Mouse (Mus musculus) large intestine, adult 2 months (tissue): ENCODE results near the gene Tmem104. TPM values are rescaled to one million over a fixed set of nuclear protein-coding genes. Genes with fewer than 3 reads are reported as not detected.
A peak's percentile ranks its signal among the peaks of the same experiment; 100 is the strongest.

Experiments used
- DNase-seq: peaks from one replicate; pipeline ENCODE4 v3.0.0-alpha.2; 2012; ENCODE audit warnings: low read depth, low spot score
- WGBS: fragments of 180-500 bp; shearing (Covaris S2); methylation state at CpG from one replicate; pipeline ENCODE4 v1.1.7; 2018; 5-methylcytosine and 5-hydroxymethylcytosine counted together
- polyA plus RNA-seq: library from polyadenylated mRNA; depleted of rRNA; stranded (reverse); fragments of >200 nt; gene quantifications from 2 replicates; pipeline ENCODE4 v1.2.3, GENCODE M21; 2012

The Tmem104 gene
- polyA plus RNA-seq, 1 experiment, result 7.9 TPM

DNA sequence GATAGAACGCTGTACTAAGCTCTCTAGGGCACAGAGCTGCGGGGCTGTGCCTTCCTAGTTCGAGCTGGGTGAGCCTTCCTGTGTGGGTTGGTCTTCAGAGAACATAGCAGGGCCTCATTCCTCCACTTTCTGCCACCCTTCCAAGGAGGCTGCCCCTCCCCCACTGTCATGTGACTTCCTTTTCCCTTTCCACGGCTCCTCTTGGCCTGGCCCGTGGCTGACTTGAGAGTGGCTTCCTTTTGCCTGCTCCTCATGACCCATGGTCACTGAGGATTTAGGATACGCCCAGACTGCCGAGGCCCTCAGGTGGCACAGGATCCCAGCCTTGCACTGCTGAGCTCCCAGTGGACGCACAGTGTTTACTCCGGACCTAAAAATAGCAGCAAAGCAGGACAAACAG lies 4.9 kb downstream of the Tmem104 start:
- 51% methylated on average over 9 of the region's 9 CpGs for WGBS
- no peak for DNase-seq

DNA sequence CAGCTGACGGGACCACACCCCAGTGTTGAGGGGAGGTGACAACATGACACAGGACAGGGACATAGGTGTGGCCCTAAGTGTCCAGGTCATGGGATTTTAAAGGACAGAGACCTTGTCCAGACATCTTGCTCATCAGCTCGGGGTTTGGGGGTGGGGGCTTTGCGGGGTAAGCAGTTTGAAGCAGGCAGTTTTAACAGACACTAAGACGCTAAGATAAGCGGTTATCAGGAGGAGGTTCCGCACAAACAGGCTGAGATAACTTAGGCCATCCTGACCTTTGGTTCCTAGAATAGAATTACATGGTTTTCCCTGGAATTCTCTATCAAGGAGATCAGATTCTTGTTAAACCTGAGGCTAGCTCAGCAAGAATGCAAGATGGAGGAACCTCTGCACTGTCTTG lies 7.4 kb downstream of the Tmem104 start:
- 85% methylated on average over 6 of the region's 6 CpGs for WGBS
- DNase-seq, result no peak

DNA sequence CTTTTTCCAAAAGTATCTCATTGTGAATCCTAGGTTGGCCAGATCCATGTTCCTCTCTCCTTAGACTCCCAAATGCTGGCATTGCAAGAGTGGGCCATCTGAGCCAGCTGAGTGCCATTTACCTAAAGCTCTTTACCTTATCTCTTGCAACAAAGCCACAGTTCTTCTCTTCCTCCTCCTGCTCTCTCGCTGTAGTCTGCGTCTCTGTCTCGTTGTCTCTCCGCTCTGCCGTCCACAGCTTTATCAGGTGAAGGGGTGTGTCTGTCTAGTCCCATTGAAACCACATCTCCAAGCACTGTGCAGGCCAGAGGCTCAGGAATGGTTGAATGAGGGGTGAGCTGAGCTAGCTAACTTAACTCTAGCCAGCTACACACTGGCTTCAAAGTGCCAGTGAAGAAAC lies 8.6 kb downstream of the Tmem104 start:
- no peak for DNase-seq
- WGBS, result 76% methylated on average over 5 of the region's 5 CpGs

DNA sequence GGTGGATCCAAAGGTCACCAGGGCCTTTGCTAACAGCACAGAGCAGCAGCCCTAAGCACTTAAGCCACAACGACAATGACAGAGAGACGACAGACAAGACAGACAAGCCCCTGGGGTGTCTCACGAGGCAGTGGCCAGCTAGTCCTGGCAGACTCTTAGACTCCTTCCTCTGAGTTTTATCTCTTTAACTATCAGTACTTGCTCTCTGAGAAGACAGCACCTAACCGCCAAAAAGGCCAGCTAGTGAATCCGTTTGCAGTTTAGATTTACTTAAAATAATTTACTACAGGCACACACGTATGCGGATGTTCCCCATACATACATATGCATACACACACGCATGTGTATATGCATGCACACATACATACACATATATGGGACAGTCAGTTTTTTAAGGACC lies 10.3 kb downstream of the Tmem104 start:
- no peak for DNase-seq
- WGBS, result 87% methylated on average over 8 of the region's 8 CpGs

DNA sequence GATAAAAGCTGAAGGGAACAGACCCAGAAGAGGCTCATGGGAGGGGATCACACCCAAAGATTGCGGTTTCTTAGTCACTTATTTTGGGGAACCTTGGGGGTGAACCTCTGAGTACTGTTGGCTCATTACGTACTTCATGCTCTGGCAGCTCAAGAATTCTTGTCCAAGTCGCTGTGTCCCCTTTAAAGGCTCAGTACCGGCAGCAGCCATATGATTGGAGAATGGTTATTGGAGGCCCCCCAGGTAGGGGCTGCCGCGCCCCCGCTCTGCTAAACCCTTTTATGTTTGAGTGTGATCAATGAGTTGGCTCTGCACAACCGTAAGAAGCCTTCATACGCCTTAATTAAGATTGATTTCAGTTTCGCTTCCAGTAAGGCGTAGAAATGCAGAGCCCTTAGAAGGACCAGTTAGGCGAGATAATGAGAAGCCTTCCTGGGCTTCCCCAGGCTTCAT lies 11.7 kb downstream of the Tmem104 start:
- DNase-seq, result no peak
- 65% methylated on average over 12 of the region's 12 CpGs for WGBS

DNA sequence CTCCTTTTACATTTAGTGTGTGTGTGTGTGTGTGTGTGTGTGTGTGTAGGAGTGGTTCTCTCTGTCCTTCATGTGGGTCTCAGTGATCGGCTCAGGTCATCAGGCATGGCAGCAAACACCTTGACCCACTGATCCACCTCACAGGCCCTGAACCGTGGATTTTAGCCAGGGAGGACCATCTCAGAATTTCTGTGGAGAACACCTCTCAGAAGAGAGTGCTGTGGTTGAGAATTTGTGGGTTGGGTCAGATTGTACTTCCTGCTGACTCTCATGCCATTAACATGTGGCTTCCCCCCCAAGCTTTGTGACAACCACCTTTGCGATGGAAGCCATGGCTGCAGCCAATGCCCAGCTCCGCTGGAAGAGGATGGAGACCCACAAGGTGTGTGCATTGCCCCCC lies 13.2 kb downstream of the Tmem104 start:
- no peak for DNase-seq
- 92% methylated on average over 4 of the region's 4 CpGs for WGBS

DNA sequence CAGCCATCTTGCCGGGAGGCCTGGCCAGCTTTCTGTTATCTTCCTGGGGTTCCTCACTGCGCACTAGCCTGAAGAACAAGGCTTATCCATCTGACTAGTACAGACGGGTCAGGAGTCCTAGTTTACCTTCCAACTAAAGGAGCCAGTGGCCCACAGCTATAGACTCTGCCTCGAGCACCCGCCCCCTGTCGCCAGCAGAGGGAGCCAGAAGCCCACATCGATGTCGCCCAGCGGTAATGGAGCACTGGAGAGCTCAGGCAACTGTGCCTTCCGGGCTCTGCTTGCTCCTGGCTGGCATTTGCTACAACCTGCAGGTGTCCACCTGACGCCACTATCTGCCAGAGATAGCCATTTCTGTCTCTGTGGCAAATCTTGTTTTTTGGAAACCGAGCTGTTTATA lies 15.0 kb downstream of the Tmem104 start:
- no peak for DNase-seq
- WGBS, result 19% methylated on average over 12 of the region's 12 CpGs

DNA sequence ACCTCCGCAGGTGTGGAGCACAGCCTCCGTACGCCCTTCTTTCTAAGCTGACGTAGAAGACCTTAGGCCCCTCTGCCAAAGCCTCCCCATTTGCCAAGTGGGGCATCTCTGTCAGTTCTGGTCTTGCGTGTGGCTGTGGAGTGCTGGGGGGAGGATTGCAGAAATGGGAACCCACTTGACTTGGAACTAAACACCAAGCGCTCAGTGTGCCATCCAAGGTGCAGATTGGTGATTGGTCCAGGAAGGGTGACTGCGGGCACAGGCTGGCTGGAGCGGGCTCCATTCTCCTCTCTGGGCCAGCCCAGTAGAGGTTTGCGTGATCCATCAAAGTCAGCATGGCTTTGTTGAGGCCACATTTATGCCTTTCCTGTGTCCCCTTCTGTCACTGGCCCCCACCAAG lies 15.5 kb downstream of the Tmem104 start:
- WGBS, result 95% methylated on average over 9 of the region's 9 CpGs
- no peak for DNase-seq

DNA sequence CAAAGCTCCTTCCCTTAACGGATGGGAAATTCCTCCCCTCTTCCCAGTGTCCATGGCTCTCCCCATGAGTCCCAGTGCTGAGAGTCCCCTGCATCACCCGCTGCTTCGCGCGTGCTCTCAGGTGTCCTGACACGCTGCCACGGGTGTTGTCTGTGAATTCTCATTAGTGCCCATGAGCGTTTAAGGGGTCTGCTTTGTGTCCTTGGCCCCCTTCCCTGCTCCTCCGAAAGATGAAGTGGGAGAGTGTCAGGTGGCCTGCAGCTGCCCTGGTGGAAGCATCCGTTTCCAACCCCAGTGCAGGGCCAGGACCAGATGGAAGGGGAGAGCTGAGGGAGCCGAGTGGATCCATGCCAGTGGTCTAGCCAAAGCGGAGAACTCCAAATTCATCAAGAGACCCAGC lies 20.8 kb downstream of the Tmem104 start:
- DNase-seq, result no peak
- 90% methylated on average over 12 of the region's 12 CpGs for WGBS

DNA sequence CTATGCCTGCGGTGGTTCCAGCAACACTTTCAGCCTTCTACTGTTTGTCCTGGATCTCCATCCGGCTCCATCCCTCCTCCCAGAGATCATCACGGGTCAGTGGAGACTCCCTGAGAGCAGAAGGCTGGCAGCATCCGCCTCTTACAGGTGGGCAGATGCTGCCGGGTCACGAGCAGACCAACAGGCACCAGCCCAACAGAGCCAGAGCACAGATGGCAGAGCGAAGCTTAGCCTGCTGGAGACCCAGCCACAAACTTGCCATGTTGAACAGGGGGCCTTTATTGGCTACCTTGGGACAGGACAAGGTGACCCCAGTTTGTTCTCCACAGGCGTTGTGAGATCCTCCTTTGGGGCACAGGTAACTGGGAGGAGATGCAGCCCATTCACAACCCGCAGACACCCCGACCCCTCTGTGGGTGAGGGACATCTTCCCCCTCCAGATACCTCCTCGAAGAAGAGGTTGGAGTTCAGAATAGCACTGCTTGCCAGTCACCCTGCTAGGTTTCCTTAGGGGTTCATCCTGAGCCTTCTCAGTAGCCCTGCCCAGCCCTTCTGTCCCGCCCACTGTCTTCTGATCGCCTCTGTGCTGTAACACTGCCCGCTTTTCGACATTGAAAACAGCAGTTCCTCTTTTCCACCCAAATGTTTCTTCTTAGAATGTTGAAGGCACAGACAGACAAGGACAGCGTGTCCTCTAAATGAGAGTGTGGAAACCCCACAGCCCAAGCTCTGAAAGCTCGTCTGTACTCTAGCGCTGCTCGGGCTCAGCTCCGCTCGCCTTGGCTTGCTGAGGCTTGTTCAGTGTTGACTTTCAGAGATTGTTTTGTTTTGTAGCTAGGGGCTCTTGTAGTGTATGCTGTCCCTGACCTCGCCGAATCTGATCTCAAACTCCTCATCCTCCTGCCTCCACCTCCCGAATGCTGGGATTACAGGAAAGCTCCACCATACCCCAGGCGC lies 21.8 kb downstream of the Tmem104 start:
- 88% methylated on average over 25 of the region's 25 CpGs for WGBS
- DNase-seq, result no peak

DNA sequence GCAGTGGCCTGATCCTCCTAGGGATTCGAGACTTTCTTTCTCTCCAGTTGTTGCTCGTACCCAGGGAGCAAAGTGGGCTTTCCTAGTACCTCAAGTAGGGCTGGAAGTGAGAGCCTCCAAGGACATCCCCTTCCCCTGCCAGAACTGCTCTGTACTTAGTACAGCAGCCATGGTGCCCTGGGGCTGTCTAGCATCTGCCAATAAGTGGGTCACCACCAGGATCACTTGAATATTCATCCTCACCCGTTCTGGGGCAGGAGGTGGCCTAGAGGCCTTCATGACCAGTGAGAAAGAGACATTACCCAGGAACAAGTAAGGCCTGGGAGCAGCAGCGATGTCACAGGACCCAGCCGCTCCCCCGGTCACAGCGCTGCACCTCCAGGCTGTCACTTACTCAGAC lies 22.7 kb downstream of the Tmem104 start:
- no peak for DNase-seq
- 94% methylated on average over 7 of the region's 7 CpGs for WGBS

DNA sequence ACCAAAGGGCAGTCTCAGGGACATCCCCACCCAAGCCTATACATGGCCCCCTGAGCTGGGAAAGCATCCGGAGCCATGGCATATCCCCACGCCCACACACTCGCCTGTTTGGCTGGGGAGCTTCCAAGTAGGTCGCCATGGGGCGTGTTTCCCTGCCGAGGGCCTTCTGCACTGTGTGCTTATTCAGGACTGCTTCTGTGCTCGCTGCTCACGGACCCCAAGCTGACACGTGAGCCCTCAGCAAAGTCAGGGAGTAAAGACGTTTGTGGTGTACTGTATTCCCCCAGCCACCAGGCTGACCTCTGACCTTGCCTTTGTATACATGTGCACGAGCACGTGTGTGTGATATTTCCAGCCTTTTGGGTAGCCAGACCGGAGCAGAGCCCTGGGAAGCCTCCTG lies 24.8 kb downstream of the Tmem104 start:
- no peak for DNase-seq
- 54% methylated on average over 13 of the region's 13 CpGs for WGBS

DNA sequence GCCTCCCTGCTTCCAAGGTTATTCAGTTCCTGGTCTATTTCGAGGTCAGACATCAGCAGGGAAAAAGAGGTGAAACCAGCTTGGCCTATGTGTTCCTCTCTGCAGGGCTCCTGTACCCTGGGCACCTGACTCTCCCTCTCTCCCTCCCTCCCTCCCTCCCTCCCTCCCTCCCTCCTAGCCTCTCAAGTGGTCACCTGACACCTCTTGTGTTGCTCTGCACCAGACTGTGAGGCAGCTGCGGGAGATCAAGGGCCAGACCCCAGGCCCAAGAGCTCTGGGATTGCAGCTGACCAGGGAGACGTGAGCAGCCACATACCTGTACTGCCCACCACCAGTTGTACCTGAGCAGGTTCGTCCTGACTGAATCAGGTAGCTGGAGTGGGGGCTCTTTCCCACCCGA lies 27.8 kb downstream of the Tmem104 start:
- 79% methylated on average over 5 of the region's 5 CpGs for WGBS
- DNase-seq, result no peak

DNA sequence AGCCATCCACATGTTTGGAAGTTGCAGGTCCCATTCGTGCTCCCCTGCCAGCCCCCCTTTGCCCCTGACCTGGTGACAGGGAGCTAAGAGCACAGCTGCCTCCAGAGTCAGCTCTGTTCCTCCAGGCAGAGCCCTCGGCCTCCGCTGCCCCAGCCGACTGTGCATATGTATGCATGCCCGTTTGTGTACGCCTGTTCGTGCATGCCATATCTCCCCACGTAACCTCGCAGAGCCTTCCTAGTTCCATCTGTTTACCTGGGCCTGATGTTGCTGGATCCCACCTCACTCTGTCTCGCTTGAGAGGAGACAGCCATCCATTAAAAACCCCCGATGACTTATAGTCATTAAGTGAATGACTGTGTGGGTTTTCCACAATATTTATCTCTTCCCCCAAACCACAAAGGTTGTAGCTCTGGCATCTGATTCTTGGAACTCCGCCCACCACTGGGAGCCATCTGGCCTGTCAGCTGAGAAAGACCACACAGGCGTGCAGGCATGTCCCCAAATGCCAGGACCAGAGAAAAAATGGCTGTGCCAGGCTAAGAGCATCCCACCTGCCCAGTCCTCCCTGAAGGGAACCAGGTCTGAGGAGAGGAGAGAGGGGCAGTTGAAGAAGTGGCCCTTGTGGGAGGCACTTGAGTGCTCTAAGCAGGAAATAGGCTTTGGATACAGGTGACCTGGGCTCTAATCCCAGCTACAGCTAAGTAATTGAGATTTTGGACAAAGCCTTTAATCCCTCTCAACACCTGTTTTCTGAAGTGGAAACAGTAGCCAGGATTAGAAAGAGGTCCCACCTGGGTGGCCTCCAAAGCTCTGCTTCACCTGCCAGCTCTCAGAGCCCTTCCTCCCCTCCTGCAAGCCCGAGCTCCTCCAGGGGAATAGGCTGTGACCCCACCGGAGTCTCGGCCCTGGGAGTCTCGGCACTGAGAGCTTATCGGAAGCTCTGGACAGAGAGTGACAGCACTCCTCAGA lies 30.4 kb downstream of the Tmem104 start:
- WGBS, result 81% methylated on average over 18 of the region's 18 CpGs

DNA sequence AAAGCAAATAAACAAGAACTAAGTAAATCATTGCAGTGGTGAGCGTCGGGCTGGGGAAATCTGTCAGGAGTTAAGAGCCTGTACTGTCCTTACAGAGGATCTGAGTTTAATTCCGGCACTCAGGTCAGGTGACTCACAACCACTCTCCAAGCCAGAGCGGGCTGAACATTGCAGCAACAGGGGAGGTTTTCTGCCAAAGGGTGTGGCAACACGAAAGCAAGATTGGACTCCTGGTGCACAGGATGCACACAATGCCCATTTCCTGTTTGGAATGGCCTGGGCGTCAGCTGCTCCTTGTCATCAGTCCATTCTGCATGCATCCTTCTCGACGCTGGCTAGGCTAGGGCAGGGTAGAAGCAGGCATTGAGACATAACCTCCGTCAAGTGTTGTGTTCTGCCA lies 32.0 kb downstream of the Tmem104 start:
- peak; percentile 58 for DNase-seq
- 21% methylated on average over 9 of the region's 9 CpGs for WGBS

More for the DNA sequence above, 30.4 kb downstream of the Tmem104 start:
- DNase-seq, result no peak

DNA sequence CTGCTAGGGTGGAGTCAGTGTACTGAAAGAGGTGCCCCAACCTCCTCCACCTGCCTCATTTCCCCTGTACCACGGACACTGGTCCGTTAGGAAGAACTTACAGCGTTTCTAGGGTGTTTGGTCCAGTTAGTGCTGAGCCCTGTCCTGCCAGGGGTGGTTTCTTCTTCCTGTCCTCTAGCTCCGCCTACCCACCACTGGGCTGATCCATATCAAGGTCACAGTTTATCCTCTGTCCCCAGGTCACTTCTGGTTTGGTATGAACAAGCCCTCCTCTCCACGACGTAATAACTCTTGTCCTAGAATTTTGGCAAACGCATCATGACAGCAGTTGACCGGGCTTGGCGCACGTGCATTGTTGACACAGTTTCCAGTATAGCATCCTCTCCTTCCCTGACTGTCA lies 32.4 kb downstream of the Tmem104 start:
- 62% methylated on average over 10 of the region's 10 CpGs for WGBS
- DNase-seq, result no peak

DNA sequence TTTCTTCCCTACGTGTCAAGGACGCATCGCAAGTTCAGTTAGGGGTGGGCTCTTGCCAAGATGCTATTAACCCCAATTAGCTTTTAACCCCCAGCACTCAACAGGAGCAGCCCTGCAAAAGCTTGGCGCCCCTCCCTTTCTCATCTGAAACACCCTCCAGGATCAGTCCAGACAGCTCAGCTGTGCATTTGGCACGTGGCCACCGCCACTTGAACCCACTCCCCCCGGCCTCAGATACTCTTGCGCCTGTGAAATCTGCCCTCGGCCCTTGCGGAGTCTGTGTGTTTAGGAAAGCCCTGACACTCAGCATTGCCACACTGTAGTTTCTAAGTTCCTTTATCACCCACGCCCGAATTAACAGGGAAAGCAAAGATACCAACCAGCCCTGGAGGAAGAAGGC lies 34.8 kb downstream of the Tmem104 start:
- WGBS, result 66% methylated on average over 12 of the region's 12 CpGs
- no peak for DNase-seq

DNA sequence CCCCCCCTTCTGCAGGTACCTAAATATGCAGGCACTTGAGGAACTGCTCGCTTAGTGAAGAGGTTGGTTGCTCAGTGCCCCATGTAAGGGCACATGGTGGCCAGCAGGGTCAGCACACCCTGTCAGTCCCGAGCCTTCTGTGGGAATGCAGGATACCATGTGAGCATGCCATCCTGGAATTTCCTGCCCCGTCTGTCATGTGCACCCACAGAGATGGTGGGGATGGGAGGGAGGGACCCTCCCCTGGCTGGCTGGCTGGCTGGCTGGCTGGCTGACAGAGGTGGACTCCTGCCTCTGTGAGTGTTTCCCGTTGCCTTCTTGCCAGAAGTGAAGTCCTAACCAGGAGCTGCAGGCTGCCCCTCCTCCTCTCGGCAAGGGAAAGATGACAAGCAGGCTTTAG lies 35.3 kb downstream of the Tmem104 start:
- DNase-seq, result no peak
- WGBS, result 62% methylated on average over 5 of the region's 5 CpGs

DNA sequence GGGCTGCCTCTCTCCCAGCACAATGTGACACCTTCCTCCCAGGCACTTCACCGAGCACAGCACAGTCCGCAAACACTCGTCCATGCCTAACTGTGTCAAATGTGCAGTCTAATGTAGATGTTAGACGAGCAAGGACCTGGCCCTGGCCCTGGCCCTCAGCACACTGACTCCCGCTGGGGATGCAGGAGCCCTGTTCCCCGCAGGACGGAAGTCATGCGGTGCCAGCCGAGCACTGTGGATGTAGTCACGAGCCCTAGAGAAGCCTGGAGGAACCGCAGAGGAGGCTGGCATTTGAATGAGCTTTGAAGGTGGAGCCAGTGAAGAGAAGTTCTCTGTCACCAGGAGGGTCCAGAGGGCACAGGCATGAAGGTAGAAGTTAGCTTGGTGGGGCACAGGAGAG lies 36.2 kb downstream of the Tmem104 start:
- whole genome bisulfite sequencing, result 89% methylated on average over 11 of the region's 11 CpGs
- no peak for DNase-seq

DNA sequence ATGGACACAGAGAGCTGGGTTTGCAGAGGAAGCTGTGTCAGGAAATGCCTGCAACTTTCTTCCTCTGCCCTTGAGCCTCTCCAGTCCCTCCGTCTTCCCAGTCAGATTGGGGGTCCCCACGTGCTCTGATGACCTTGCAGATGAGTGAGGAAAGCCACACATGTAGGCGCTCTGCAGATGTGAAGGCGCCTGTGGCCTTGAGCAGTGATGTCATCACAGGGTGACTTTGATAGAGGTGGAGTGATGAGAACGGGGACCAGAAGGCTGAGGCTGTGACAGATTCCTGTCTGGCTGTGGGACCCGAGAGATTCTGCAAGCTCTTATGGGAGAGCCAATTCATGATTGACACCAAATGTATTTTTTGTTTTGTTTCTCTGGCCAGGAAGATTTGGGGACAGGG lies 36.6 kb downstream of the Tmem104 start:
- DNase-seq, result no peak
- 83% methylated on average over 6 of the region's 6 CpGs for WGBS
